Mouse (Mus musculus): ENCODE data around the gene Hspa2. TPM values are rescaled to one million over a fixed set of nuclear protein-coding genes. Genes with fewer than 3 reads are reported as not detected.
A peak's percentile ranks its signal among the peaks of the same experiment; 100 is the strongest.

Gene Hspa2
- polyA plus RNA-seq, 1 experiment from 2014 or later: 15.5 TPM

DNA sequence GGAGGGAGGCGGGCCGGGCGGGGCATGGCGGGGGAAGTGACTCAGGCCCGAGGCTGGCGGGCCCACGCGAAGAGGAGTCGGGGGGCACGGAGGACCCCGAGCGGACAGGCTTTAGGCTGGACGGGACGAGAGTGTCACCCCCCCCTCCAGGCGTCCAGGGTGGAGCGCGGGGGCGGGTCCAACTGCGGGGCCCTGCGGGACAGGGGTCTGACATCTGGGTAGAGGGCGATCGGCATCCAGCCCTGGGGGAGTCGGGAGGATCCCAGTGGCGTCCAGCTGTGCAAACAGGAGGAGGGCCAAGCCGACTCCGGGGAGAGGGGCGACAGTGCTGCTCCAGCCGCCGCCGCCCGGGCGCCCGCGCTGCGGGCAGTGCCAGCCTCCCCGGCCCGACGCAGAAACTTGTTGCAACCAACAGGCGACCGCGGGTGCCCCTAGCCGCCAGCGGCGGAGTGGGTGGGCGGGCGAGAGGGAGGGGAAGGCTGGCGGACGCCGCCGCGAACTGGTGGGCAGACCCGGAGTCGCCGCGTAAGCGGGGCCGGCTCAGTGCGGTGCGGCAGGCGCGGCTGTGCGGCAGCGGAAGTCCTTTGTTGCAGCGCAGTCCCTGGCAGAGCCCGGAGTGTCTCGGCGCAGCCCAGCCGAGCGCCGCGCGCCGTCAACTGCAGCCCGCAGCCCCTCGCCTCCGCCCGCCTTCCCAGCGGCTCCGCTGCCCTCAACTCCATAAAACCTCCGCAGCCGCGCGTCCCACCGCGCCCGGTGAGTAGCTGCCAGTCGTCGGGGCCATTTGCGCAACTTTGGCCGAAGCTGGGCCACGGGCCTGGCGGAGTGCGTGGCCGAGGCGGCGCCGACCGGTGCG is 33.8 kb upstream of the Hspa2 start, which contains the start of gene Zbtb1:
Zbtb1 (plus strand) TSS at position 289 of the 853 bp plus-strand sequence.
- Histone ChIP-seq H3K4me2 (peak within 1 kb of the TSS; percentile 95), H3K4me3 (peak within 1 kb of the TSS; percentile 96), H3K27me3 (replicated peaks) (no peaks in the 10 kb centered on the region), H3K9ac (peak within 1 kb of the TSS; percentile 99), H3K9me3 (no peaks in the 10 kb centered on the region), H3K4me1 (peaks cover 69% of the 10 kb centered on the region), H3K36me3 (peaks cover 2% of the 10 kb centered on the region; the same call in 1 of the 2 replicates), H3K27ac (replicated peaks) (peak within 1 kb of the TSS; percentile 100)
- WGBS: under 1% methylated on average over 65 of the region's 99 CpGs
- peak; percentile 28 for ATAC-seq (ENCODE audit: extremely low read depth, insufficient number of reproducible peaks, low FRiP score, low TSS enrichment)

DNA sequence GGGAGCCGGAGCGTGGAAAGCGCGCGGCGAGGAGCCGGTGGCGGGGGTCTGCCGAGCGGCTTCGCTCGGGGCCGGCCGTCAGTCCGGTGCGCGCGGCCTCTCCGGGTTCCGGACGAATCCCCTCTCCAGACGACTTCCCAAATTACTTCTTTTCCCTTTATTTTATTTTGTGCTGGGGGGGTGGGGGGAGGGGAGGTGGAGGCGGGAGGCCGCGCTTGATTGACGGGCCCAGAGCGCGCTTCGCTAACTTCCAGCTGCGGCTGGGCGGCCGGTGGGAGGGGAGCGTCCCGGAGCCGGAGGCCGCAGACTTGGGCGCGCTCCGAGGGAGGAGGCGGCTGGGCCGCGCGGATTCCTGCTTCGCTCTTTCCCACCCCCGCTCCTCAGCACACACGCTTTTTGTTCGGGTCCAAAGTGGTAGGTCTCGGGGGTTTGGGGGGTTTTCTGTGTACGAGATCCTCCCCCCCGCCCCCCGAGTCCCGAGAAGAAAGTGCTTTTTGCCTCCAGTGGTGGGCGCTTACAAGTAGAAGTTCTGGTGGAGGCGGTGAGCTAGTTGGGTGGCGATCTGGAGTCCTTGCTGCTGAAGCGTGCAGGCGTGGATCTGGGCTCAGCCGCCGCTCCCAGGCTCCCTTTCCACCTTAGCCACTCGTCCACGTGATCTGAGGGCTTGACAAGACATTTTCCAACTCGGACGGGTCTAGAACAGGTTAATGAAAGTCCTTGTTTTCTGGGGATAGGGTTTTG is 33.0 kb upstream of the Hspa2 start:
- H3K27me3 ChIP-seq (replicated peaks): no peaks in the 10 kb centered on the region
- no peaks in the 10 kb centered on the region for H3K9me3 ChIP-seq
- H3K4me2 ChIP-seq: peak overlapping the region; percentile 95
- peaks cover 71% of the 10 kb centered on the region for H3K4me1 ChIP-seq
- H3K36me3 ChIP-seq: peaks cover 2% of the 10 kb centered on the region; the same call in 1 of the 2 replicates
- 0% methylated on average over 62 of the region's 63 CpGs for WGBS
- peak overlapping the region; percentile 96 for H3K4me3 ChIP-seq
- ATAC-seq (ENCODE audit: extremely low read depth, insufficient number of reproducible peaks, low FRiP score, low TSS enrichment): peak; percentile 56; the same call in 1 of the 2 replicates
- H3K27ac ChIP-seq (replicated peaks): peak overlapping the region; percentile 100
- peak overlapping the region; percentile 99 for H3K9ac ChIP-seq

DNA sequence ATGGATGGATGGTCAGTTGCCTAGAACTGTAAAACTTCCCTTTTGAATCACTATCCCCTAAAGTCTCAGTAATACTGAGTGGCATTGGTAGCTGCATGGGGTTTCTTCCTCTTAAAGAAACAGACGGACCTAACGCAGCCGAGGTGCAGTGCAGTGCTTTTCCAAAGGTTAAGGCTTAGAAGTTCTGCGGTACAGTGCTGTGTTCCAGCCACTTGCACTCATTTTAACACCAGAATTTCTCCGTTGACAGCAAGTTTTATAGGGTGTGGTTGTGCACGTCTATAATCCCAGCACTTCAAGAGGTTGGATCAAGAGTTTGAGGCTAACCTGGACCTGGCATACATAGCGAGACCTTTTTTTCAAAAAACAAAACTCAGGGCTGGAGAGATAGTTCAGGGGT is 31.9 kb upstream of the Hspa2 start:
- peak overlapping the region; percentile 99 for H3K9ac ChIP-seq
- H3K4me1 ChIP-seq: peaks cover 70% of the 10 kb centered on the region
- H3K9me3 ChIP-seq: no peaks in the 10 kb centered on the region
- H3K4me2 ChIP-seq: peak overlapping the region; percentile 95
- ATAC-seq (ENCODE audit: extremely low read depth, insufficient number of reproducible peaks, low FRiP score, low TSS enrichment): no peak
- peak overlapping the region; percentile 100 for H3K27ac ChIP-seq (replicated peaks)
- 28% methylated on average over 7 of the region's 7 CpGs for WGBS
- H3K36me3 ChIP-seq: peaks cover 2% of the 10 kb centered on the region; the same call in 1 of the 2 replicates
- no peaks in the 10 kb centered on the region for H3K27me3 ChIP-seq (replicated peaks)
- H3K4me3 ChIP-seq: peak overlapping the region; percentile 96

DNA sequence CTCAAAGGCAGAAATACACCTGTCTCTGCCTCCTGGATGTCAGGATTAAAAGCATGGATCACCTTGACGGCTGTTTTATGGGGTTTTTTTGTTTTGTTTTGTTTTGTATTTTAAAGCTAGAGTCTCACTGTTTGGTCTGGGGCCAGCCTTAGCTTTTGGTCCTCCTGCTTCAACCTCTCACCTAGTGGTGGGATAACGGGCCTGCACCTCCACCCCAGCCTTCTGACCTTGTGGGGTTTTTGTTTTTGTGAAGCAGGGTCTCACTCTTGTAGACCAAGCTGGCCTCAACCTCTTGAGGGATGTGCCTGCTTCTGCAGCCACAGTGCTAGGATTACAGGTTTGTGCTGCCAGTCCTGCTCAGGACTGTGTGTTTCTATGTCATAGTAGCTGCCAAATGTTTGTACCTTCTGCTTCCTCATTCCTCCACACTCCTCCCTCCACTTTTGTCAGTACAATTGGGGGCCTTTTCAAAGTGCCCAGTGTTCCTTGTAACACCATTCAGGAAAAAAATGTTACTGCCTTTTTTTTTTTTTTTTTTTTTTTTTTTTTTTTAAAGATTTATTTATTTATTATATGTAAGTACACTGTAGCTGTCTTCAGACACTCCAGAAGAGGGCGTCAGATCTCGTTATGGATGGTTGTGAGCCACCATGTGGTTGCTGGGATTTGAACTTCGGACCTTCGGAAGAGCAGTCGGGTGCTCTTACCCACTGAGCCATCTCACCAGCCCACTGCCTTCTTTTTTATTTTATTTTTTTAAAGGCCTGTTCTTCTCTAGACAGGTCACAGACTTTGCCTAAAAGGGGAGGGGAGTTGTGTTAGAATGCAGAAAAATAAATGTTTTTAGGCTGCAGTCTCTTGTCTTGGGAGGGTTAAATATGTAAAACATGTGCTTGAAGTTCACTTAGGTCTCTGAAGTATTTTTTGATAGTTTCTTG is 30.8 kb upstream of the Hspa2 start:
- Histone ChIP-seq H3K9me3 (no peaks in the 10 kb centered on the region), H3K27ac (replicated peaks) (0 out of 2 replicates have a peak overlapping the region, but pooled peaks have one; percentile 15), H3K4me1 (peaks cover 69% of the 10 kb centered on the region), H3K27me3 (replicated peaks) (no peaks in the 10 kb centered on the region), H3K4me2 (peak overlapping the region; percentile 95), H3K36me3 (peaks cover 2% of the 10 kb centered on the region; the same call in 1 of the 2 replicates), H3K9ac (peak overlapping the region; percentile 99), H3K4me3 (peak overlapping the region; percentile 96)
- WGBS: 80% methylated on average over 5 of the region's 7 CpGs
- ATAC-seq (ENCODE audit: extremely low read depth, insufficient number of reproducible peaks, low FRiP score, low TSS enrichment): no peak

DNA sequence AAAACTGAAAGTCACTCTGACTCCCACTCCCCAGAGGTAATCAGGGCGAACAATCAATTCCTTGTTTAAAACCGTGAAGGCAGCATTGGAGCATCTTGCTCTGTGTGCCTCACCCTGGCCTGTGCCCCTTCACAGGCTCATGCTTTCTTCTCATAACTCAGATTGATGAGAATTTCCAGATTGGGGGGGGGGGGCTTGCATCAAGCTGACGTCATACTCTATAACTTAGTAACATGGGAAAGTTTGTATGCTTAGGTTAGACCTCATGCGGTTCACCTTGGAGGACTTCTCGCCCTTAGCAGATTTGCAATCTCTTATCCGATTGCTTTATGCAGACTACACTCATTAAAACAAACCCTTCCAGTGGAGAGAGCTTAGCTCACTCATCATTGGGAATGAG is 30.0 kb upstream of the Hspa2 start:
- WGBS: 64% methylated on average over 6 of the region's 6 CpGs
- Histone ChIP-seq H3K4me3 (no peak overlapping the region), H3K9ac (no peak overlapping the region), H3K36me3 (peaks cover 2% of the 10 kb centered on the region; the same call in 1 of the 2 replicates), H3K27me3 (replicated peaks) (no peaks in the 10 kb centered on the region), H3K27ac (replicated peaks) (no peak overlapping the region), H3K9me3 (no peaks in the 10 kb centered on the region), H3K4me2 (no peak overlapping the region), H3K4me1 (peaks cover 71% of the 10 kb centered on the region)
- no peak for ATAC-seq (ENCODE audit: extremely low read depth, insufficient number of reproducible peaks, low FRiP score, low TSS enrichment)

DNA sequence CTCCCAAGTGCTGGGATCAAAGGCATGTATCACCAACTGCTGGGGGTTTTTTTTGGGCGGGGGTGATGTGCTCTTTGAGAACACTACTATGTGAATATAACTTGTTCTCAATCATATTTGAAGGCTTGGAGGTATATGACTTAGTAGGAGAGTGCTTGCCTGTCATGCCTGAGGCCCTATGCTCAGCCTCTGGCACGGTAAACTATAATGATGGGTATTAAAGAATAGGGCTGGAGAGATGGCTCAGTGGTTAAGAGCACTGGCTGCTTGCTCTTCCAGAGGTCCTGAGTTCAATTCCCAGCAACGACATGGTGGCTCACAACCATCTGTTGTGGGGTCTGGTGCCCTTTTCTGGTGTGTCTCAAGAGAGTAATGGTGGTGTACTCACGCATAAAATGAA is 29.1 kb upstream of the Hspa2 start:
- Histone ChIP-seq H3K4me3 (no peak overlapping the region), H3K4me1 (peaks cover 78% of the 10 kb centered on the region), H3K9ac (no peak overlapping the region), H3K27me3 (replicated peaks) (no peaks in the 10 kb centered on the region), H3K36me3 (peaks cover 2% of the 10 kb centered on the region; the same call in 1 of the 2 replicates), H3K27ac (replicated peaks) (peak overlapping the region; percentile 67; the same call in 1 of the 2 replicates), H3K9me3 (no peaks in the 10 kb centered on the region), H3K4me2 (no peak overlapping the region)
- no peak for ATAC-seq (ENCODE audit: extremely low read depth, insufficient number of reproducible peaks, low FRiP score, low TSS enrichment)
- 64% methylated on average over 4 of the region's 4 CpGs for WGBS

DNA sequence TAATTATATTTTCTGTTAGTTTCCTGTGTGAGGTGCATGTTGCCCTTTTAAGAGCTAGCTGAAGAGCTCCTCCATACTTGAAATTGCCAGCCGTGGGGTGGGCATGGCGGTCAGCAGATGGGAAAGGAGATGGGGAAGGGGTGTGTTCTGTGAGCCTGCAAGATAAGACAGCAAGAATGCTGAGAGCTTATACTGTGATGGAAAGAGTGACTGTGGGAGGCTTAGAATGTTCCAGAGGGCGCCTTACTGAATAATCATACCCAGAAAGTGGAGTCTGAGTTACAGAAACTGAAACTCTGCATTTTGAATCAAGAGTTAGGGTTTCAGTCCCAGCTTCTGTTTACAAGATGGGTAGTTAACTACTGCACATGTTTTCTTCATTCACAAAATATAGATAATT is 28.5 kb upstream of the Hspa2 start:
- no peak for ATAC-seq (ENCODE audit: extremely low read depth, insufficient number of reproducible peaks, low FRiP score, low TSS enrichment)
- no peaks in the 10 kb centered on the region for H3K9me3 ChIP-seq
- H3K27ac ChIP-seq (replicated peaks): peak overlapping the region; percentile 67
- 26% methylated on average over 3 of the region's 3 CpGs for WGBS
- peak overlapping the region; percentile 30 for H3K4me2 ChIP-seq
- H3K4me1 ChIP-seq: peaks cover 84% of the 10 kb centered on the region
- H3K9ac ChIP-seq: peak overlapping the region; percentile 52; the same call in 1 of the 2 replicates
- H3K27me3 ChIP-seq (replicated peaks): no peaks in the 10 kb centered on the region
- peaks cover 2% of the 10 kb centered on the region; the same call in 1 of the 2 replicates for H3K36me3 ChIP-seq
- no peak overlapping the region for H3K4me3 ChIP-seq

DNA sequence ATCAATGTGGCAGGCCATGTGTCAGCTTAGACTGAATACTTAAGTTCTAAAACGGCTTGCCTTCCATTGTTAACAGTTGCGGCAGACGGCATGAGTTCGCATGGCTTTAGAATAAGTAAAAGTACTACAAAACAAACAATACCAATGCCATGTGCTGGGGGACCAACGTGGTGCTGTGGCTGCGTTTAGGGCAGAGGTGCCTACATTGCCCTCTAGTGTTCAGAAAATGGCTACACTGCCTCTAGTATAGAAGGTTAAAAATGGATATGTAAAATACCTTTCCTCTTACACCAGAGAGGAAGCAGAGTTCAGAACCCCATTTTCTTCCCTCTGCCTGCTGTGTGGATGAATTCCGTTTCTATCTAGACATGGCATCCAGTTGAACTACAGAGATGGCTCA is 27.3 kb upstream of the Hspa2 start:
- Histone ChIP-seq H3K9me3 (no peaks in the 10 kb centered on the region), H3K4me2 (no peak overlapping the region), H3K4me1 (peaks cover 87% of the 10 kb centered on the region), H3K27me3 (replicated peaks) (no peaks in the 10 kb centered on the region), H3K36me3 (peaks cover 5% of the 10 kb centered on the region), H3K4me3 (no peak overlapping the region), H3K9ac (no peak overlapping the region), H3K27ac (replicated peaks) (no peak overlapping the region)
- WGBS: 51% methylated on average over 7 of the region's 7 CpGs
- ATAC-seq (ENCODE audit: extremely low read depth, insufficient number of reproducible peaks, low FRiP score, low TSS enrichment): no peak

DNA sequence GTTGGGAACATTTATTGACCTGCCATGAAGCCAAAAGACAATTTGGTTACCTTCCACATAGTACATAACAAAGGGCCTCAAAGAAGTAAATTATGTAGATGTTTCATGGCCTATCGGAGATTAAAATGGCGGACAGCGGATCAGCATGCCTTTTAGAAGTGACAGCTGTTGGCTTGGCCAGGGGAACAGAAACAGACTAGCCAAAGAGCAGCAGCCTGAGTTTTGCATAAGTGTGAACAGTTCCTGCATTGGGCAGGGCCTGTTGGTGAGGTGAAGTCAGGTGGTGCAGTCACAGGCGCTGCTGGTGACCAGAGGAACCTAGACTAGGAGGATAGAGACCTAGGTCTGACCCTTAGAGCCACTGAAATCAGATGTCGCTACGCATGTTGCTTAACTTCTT is 26.9 kb upstream of the Hspa2 start:
- Histone ChIP-seq H3K27ac (replicated peaks) (peak overlapping the region; percentile 78; the same call in 1 of the 2 replicates), H3K9me3 (no peaks in the 10 kb centered on the region), H3K4me2 (no peak overlapping the region), H3K27me3 (replicated peaks) (no peaks in the 10 kb centered on the region), H3K9ac (no peak overlapping the region), H3K4me1 (peaks cover 83% of the 10 kb centered on the region), H3K4me3 (no peak overlapping the region), H3K36me3 (peaks cover 7% of the 10 kb centered on the region)
- WGBS: 93% methylated on average over 6 of the region's 6 CpGs
- ATAC-seq (ENCODE audit: extremely low read depth, insufficient number of reproducible peaks, low FRiP score, low TSS enrichment): no peak

DNA sequence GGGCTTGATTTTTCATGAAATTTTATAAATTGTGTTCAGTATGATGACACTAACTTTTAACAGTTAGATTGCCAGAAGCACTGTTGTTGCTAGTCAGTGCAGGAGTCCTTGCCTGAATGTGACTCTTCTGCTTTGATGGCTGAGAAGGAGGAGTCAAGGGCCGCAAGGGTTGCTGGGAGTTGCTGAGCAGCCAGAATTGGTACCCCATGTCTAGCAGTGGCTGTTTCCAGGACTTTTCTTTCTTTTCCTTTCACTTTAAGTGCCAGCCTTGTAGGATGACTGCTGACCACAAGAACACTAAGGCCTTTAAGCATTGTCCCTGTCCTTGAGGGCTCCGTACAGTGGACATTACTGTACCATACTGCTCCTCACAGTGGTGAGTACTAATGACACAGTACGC is 26.2 kb upstream of the Hspa2 start:
- Histone ChIP-seq H3K27me3 (replicated peaks) (no peaks in the 10 kb centered on the region), H3K9ac (no peak overlapping the region), H3K9me3 (no peaks in the 10 kb centered on the region), H3K4me2 (no peak overlapping the region), H3K27ac (replicated peaks) (peak overlapping the region; percentile 78), H3K4me1 (peaks cover 76% of the 10 kb centered on the region), H3K4me3 (no peak overlapping the region), H3K36me3 (peaks cover 5% of the 10 kb centered on the region; the same call in 1 of the 2 replicates)
- 87% methylated on average over 3 of the region's 3 CpGs for WGBS
- ATAC-seq (ENCODE audit: extremely low read depth, insufficient number of reproducible peaks, low FRiP score, low TSS enrichment): no peak

All from heart, embryonic 13.5 days (tissue).